ENCODE assay signal across 21 mouse cellular contexts in genomic region chr17:35591219-35591578, GRCm38 (mm10). TPM values are rescaled to one million over a fixed set of nuclear protein-coding genes. Genes with fewer than 3 reads are reported as not detected.
A peak's percentile ranks its signal among the peaks of the same experiment; 100 is the strongest.
DNase-seq lines count a peak whose midpoint lies in the region; ATAC-seq lines count a peak whose summit lies in the region.
"Had no signal": no experiment of that assay in that cellular context is flagged by ENCODE, and none has a peak within 500 bp of the region (broad histone marks: within the 10 kb centered on the region; RNA-seq: fewer than 3 reads in every experiment).

No protein-coding gene starts in this region.

- no peak for DNase-seq in midbrain, embryonic 10.5 days (ENCODE audit: low spot score)
- no peak for DNase-seq in urinary bladder, postnatal 14 days (ENCODE audit: low spot score)
- no peak for DNase-seq in left cerebral cortex, postnatal 4 days

- H3K27me3 ChIP-seq in forebrain, embryonic 16.5 days (replicated peaks; ENCODE audit: control insufficient read depth, insufficient read depth, low read length) = no peaks in the 10 kb centered on the region
- no peaks in the 10 kb centered on the region for H3K27me3 ChIP-seq in forebrain, embryonic 13.5 days
- H3K27me3 ChIP-seq in midbrain, embryonic 13.5 days = no peaks in the 10 kb centered on the region
- H3K27me3 ChIP-seq in midbrain, embryonic 10.5 days (ENCODE audit: low read depth, poor library complexity, severe bottlenecking) = no peaks in the 10 kb centered on the region
- H3K27me3 ChIP-seq in hindbrain, embryonic 16.5 days (replicated peaks; ENCODE audit: control insufficient read depth, insufficient read depth, low read length) = no peaks in the 10 kb centered on the region
- H3K27me3 ChIP-seq in neural tube, embryonic 14.5 days (ENCODE audit: control insufficient read depth, insufficient read depth, low read length) = no peaks in the 10 kb centered on the region
- H3K27me3 ChIP-seq: embryonic facial prominence, embryonic 13.5 days had no signal

- WGBS in forebrain, embryonic 16.5 days = 65% methylated on average over 7 of the region's 7 CpGs
- 74% methylated on average over 7 of the region's 7 CpGs for whole genome bisulfite sequencing in forebrain, embryonic 13.5 days
- 78% methylated on average over 7 of the region's 7 CpGs for WGBS in midbrain, embryonic 13.5 days
- 93% methylated on average over 7 of the region's 7 CpGs for WGBS in midbrain, embryonic 10.5 days
- 40% methylated on average over 7 of the region's 7 CpGs for WGBS in hindbrain, embryonic 16.5 days
- 55% methylated on average over 7 of the region's 7 CpGs for WGBS in neural tube, embryonic 14.5 days

- no peaks in the 10 kb centered on the region for H3K9me3 ChIP-seq in forebrain, embryonic 16.5 days (ENCODE audit: control insufficient read depth, low read length)
- H3K9me3 ChIP-seq in forebrain, embryonic 13.5 days (replicated peaks) = 0 out of 2 replicates have a peak, but pooled peaks cover 2% of the 10 kb centered on the region
- no peaks in the 10 kb centered on the region for H3K9me3 ChIP-seq in midbrain, embryonic 13.5 days
- no peaks in the 10 kb centered on the region; the same call in 1 of the 2 replicates for H3K9me3 ChIP-seq in midbrain, embryonic 10.5 days (replicated peaks)
- no peaks in the 10 kb centered on the region; the same call in 1 of the 2 replicates for H3K9me3 ChIP-seq in hindbrain, embryonic 16.5 days (ENCODE audit: control insufficient read depth, low read length)
- H3K9me3 ChIP-seq in neural tube, embryonic 14.5 days (ENCODE audit: control insufficient read depth, low read length) = no peaks in the 10 kb centered on the region

- intact Hi-C loops in left cerebral cortex, postnatal 4 days (cut with DNase I) = loop anchor here (5.0 kb wide), 1 partner anchor 41 kb away; no protein-coding TSS in a partner anchor

- peak overlapping the region; percentile 53 for H3K27ac ChIP-seq in forebrain, embryonic 16.5 days (ENCODE audit: low read length)
- no peak overlapping the region; the same call in 1 of the 2 replicates for H3K27ac ChIP-seq in forebrain, embryonic 13.5 days
- peak overlapping the region; percentile 40; the same call in 1 of the 2 replicates for H3K27ac ChIP-seq in midbrain, embryonic 13.5 days
- H3K27ac ChIP-seq in midbrain, embryonic 10.5 days (replicated peaks) = no peak overlapping the region
- peak overlapping the region; percentile 60 for H3K27ac ChIP-seq in hindbrain, embryonic 16.5 days (ENCODE audit: low read depth, low read length)
- no peak overlapping the region; the same call in 1 of the 2 replicates for H3K27ac ChIP-seq in neural tube, embryonic 14.5 days (ENCODE audit: low read depth, low read length)
- H3K27ac ChIP-seq: embryonic facial prominence, embryonic 13.5 days; forebrain, embryonic 10.5 days; kidney, postnatal 0 days; macrophage had no signal

- H3K4me1 ChIP-seq in forebrain, embryonic 16.5 days (replicated peaks; ENCODE audit: control insufficient read depth, insufficient read depth, low read length) = peaks cover 3% of the 10 kb centered on the region; the same call in 1 of the 2 replicates
- H3K4me1 ChIP-seq in forebrain, embryonic 13.5 days = 0 out of 2 replicates have a peak, but pooled peaks cover 4% of the 10 kb centered on the region
- H3K4me1 ChIP-seq in midbrain, embryonic 13.5 days (replicated peaks) = peaks cover 8% of the 10 kb centered on the region; the same call in 1 of the 2 replicates
- H3K4me1 ChIP-seq in midbrain, embryonic 10.5 days = peaks cover 6% of the 10 kb centered on the region
- no peaks in the 10 kb centered on the region for H3K4me1 ChIP-seq in hindbrain, embryonic 16.5 days (ENCODE audit: control insufficient read depth, insufficient read depth, low read depth, low read length)
- H3K4me1 ChIP-seq in neural tube, embryonic 14.5 days (ENCODE audit: control insufficient read depth, insufficient read depth, low read length) = no peaks in the 10 kb centered on the region

- no peak overlapping the region for H3K9ac ChIP-seq in forebrain, embryonic 16.5 days (replicated peaks; ENCODE audit: low read depth, low read length)
- no peak overlapping the region for H3K9ac ChIP-seq in forebrain, embryonic 13.5 days
- H3K9ac ChIP-seq in midbrain, embryonic 13.5 days (replicated peaks) = no peak overlapping the region
- no peak overlapping the region for H3K9ac ChIP-seq in hindbrain, embryonic 16.5 days (ENCODE audit: low read depth, low read length)
- H3K9ac ChIP-seq in neural tube, embryonic 14.5 days (replicated peaks; ENCODE audit: low read depth, low read length) = no peak overlapping the region
- H3K9ac ChIP-seq: embryonic facial prominence, embryonic 13.5 days had no signal

- no peaks in the 10 kb centered on the region for H3K36me3 ChIP-seq in forebrain, embryonic 16.5 days (ENCODE audit: control insufficient read depth, insufficient read depth)
- H3K36me3 ChIP-seq in forebrain, embryonic 13.5 days (ENCODE audit: poor library complexity, severe bottlenecking) = no peaks in the 10 kb centered on the region
- H3K36me3 ChIP-seq in midbrain, embryonic 13.5 days = no peaks in the 10 kb centered on the region
- no peaks in the 10 kb centered on the region for H3K36me3 ChIP-seq in midbrain, embryonic 10.5 days
- H3K36me3 ChIP-seq in hindbrain, embryonic 16.5 days (ENCODE audit: control insufficient read depth, insufficient read depth, low read length) = no peaks in the 10 kb centered on the region
- H3K36me3 ChIP-seq in neural tube, embryonic 14.5 days (ENCODE audit: control insufficient read depth, insufficient read depth, low read length) = no peaks in the 10 kb centered on the region
- H3K36me3 ChIP-seq: embryonic facial prominence, embryonic 13.5 days; forebrain, embryonic 10.5 days had no signal

- no peak overlapping the region for H3K4me3 ChIP-seq in forebrain, embryonic 16.5 days (replicated peaks; ENCODE audit: low read length)
- no peak overlapping the region for H3K4me3 ChIP-seq in forebrain, embryonic 13.5 days
- H3K4me3 ChIP-seq in midbrain, embryonic 13.5 days (replicated peaks) = no peak overlapping the region
- no peak overlapping the region for H3K4me3 ChIP-seq in midbrain, embryonic 10.5 days
- no peak overlapping the region for H3K4me3 ChIP-seq in hindbrain, embryonic 16.5 days (ENCODE audit: low read length)
- no peak overlapping the region for H3K4me3 ChIP-seq in neural tube, embryonic 14.5 days (ENCODE audit: low read depth, low read length)
- H3K4me3 ChIP-seq: embryonic facial prominence, embryonic 13.5 days; forebrain, embryonic 10.5 days had no signal

- no peak overlapping the region for H3K4me2 ChIP-seq in forebrain, embryonic 16.5 days (ENCODE audit: low read length)
- H3K4me2 ChIP-seq in forebrain, embryonic 13.5 days = no peak overlapping the region
- no peak overlapping the region for H3K4me2 ChIP-seq in midbrain, embryonic 13.5 days (replicated peaks)
- H3K4me2 ChIP-seq in hindbrain, embryonic 16.5 days (ENCODE audit: low read length) = peak overlapping the region; percentile 24; the same call in 1 of the 2 replicates
- no peak overlapping the region for H3K4me2 ChIP-seq in neural tube, embryonic 14.5 days (ENCODE audit: low read depth, low read length)

- no peak for ATAC-seq in forebrain, embryonic 16.5 days
- ATAC-seq in forebrain, embryonic 13.5 days = no peak
- peak; percentile 43 for ATAC-seq in midbrain, embryonic 13.5 days
- no peak for ATAC-seq in hindbrain, embryonic 16.5 days
- 0 out of 2 replicates have a peak, but pooled peaks have one; percentile 65 for ATAC-seq in neural tube, embryonic 14.5 days (ENCODE audit: low read depth)

RNA-seq across cellular contexts. Expression of gene Sfta2, which starts 10.2 kb away (rescaled TPM):
- not detected in 2 replicates for polyA plus RNA-seq in forebrain, embryonic 16.5 days (2015; fragmentation: Nextera tagmentation; extraction: Ambion mirVana)
- not detected in 2 replicates for polyA plus RNA-seq in forebrain, embryonic 13.5 days (2015; fragmentation: Nextera tagmentation; extraction: Ambion mirVana)
- not detected in 2 replicates for polyA plus RNA-seq in midbrain, embryonic 13.5 days (2015; fragmentation: Nextera tagmentation; extraction: Ambion mirVana)
- polyA plus RNA-seq in midbrain, embryonic 10.5 days (2016; fragmentation: Nextera tagmentation; extraction: Ambion mirVana) = not detected in 2 replicates
- polyA plus RNA-seq in hindbrain, embryonic 16.5 days (2015; fragmentation: Nextera tagmentation; extraction: Ambion mirVana) = not detected in 2 replicates
- polyA plus RNA-seq in neural tube, embryonic 14.5 days (2014; fragmentation: Nextera tagmentation; extraction: Ambion mirVana) = not detected in 2 replicates
- not detected for total RNA-seq in left cerebral cortex, postnatal 4 days (2021)
- total RNA-seq: adrenal gland, adult 18-20 months; gastrocnemius, postnatal 10 days; heart, adult 8-10 months; heart, postnatal 10 days; left cerebral cortex, postnatal 14 days; liver, adult 2 months had no signal
- polyA plus RNA-seq: forebrain, embryonic 10.5 days; liver, adult 2 months; macrophage had no signal

RNA-seq across cellular contexts. Expression of gene 2300002M23Rik, which starts 23.9 kb away (rescaled TPM):
- not detected in 2 replicates for polyA plus RNA-seq in forebrain, embryonic 16.5 days (2015; fragmentation: Nextera tagmentation; extraction: Ambion mirVana)
- not detected in 2 replicates for polyA plus RNA-seq in forebrain, embryonic 13.5 days (2015; fragmentation: Nextera tagmentation; extraction: Ambion mirVana)
- not detected in 2 replicates for polyA plus RNA-seq in midbrain, embryonic 13.5 days (2015; fragmentation: Nextera tagmentation; extraction: Ambion mirVana)
- not detected in 2 replicates for polyA plus RNA-seq in midbrain, embryonic 10.5 days (2016; fragmentation: Nextera tagmentation; extraction: Ambion mirVana)
- 0.11 and 0.12 TPM in 2 replicates for polyA plus RNA-seq in hindbrain, embryonic 16.5 days (2015; fragmentation: Nextera tagmentation; extraction: Ambion mirVana)
- not detected in 2 replicates for polyA plus RNA-seq in neural tube, embryonic 14.5 days (2014; fragmentation: Nextera tagmentation; extraction: Ambion mirVana)
- not detected for total RNA-seq in left cerebral cortex, postnatal 4 days (2021)
- total RNA-seq: adrenal gland, adult 18-20 months; gastrocnemius, postnatal 10 days; heart, adult 8-10 months; heart, postnatal 10 days; left cerebral cortex, postnatal 14 days; liver, adult 2 months had no signal
- polyA plus RNA-seq: forebrain, embryonic 10.5 days; intestine, embryonic 14.5 days; kidney, postnatal 0 days; liver, adult 2 months; macrophage; stomach, embryonic 14.5 days had no signal

RNA-seq across cellular contexts. Expression of gene Gm9573, which starts 35.2 kb away (rescaled TPM):
- polyA plus RNA-seq in forebrain, embryonic 16.5 days (2015; fragmentation: Nextera tagmentation; extraction: Ambion mirVana) = not detected in 2 replicates
- not detected in 2 replicates for polyA plus RNA-seq in forebrain, embryonic 13.5 days (2015; fragmentation: Nextera tagmentation; extraction: Ambion mirVana)
- polyA plus RNA-seq in midbrain, embryonic 13.5 days (2015; fragmentation: Nextera tagmentation; extraction: Ambion mirVana) = not detected in 2 replicates
- not detected in 2 replicates for polyA plus RNA-seq in midbrain, embryonic 10.5 days (2016; fragmentation: Nextera tagmentation; extraction: Ambion mirVana)
- polyA plus RNA-seq in hindbrain, embryonic 16.5 days (2015; fragmentation: Nextera tagmentation; extraction: Ambion mirVana) = not detected in 2 replicates
- polyA plus RNA-seq in neural tube, embryonic 14.5 days (2014; fragmentation: Nextera tagmentation; extraction: Ambion mirVana) = not detected in 2 replicates
- not detected for total RNA-seq in left cerebral cortex, postnatal 4 days (2021)
- total RNA-seq: adrenal gland, adult 18-20 months; gastrocnemius, postnatal 10 days; heart, adult 8-10 months; heart, postnatal 10 days; left cerebral cortex, postnatal 14 days; liver, adult 2 months had no signal
- polyA plus RNA-seq: embryonic facial prominence, embryonic 13.5 days; forebrain, embryonic 10.5 days; intestine, embryonic 14.5 days; kidney, postnatal 0 days; liver, adult 2 months; lung, adult 2 months; macrophage; stomach, embryonic 14.5 days had no signal

RNA-seq across cellular contexts. Expression of gene Cdsn, which starts 39.3 kb away (rescaled TPM):
- not detected in 2 replicates for polyA plus RNA-seq in forebrain, embryonic 16.5 days (2015; fragmentation: Nextera tagmentation; extraction: Ambion mirVana)
- not detected in 2 replicates for polyA plus RNA-seq in forebrain, embryonic 13.5 days (2015; fragmentation: Nextera tagmentation; extraction: Ambion mirVana)
- polyA plus RNA-seq in midbrain, embryonic 13.5 days (2015; fragmentation: Nextera tagmentation; extraction: Ambion mirVana) = 0.06 and 0.11 TPM in 2 replicates
- polyA plus RNA-seq in midbrain, embryonic 10.5 days (2016; fragmentation: Nextera tagmentation; extraction: Ambion mirVana) = 0.07 and 0.10 TPM in 2 replicates
- 0.19 and 0.28 TPM in 2 replicates for polyA plus RNA-seq in hindbrain, embryonic 16.5 days (2015; fragmentation: Nextera tagmentation; extraction: Ambion mirVana)
- 0.21 TPM in 1 of 2 replicates, not detected in the other for polyA plus RNA-seq in neural tube, embryonic 14.5 days (2014; fragmentation: Nextera tagmentation; extraction: Ambion mirVana)
- total RNA-seq in left cerebral cortex, postnatal 4 days (2021) = under 1 TPM; 0.26 to 0.36 TPM
- total RNA-seq: liver, adult 2 months had no signal
- polyA plus RNA-seq: embryonic facial prominence, embryonic 13.5 days; forebrain, embryonic 10.5 days; liver, adult 2 months; macrophage had no signal

RNA-seq across cellular contexts. Expression of gene Mucl3, which starts 52.3 kb away (rescaled TPM):
- 0.08 TPM in 1 of 2 replicates, not detected in the other for polyA plus RNA-seq in forebrain, embryonic 16.5 days (2015; fragmentation: Nextera tagmentation; extraction: Ambion mirVana)
- 0.06 TPM in 1 of 2 replicates, not detected in the other for polyA plus RNA-seq in forebrain, embryonic 13.5 days (2015; fragmentation: Nextera tagmentation; extraction: Ambion mirVana)
- polyA plus RNA-seq in midbrain, embryonic 13.5 days (2015; fragmentation: Nextera tagmentation; extraction: Ambion mirVana) = not detected in 2 replicates
- polyA plus RNA-seq in midbrain, embryonic 10.5 days (2016; fragmentation: Nextera tagmentation; extraction: Ambion mirVana) = 0.17 and 0.22 TPM in 2 replicates
- polyA plus RNA-seq in hindbrain, embryonic 16.5 days (2015; fragmentation: Nextera tagmentation; extraction: Ambion mirVana) = not detected in 2 replicates
- not detected in 2 replicates for polyA plus RNA-seq in neural tube, embryonic 14.5 days (2014; fragmentation: Nextera tagmentation; extraction: Ambion mirVana)
- not detected for total RNA-seq in left cerebral cortex, postnatal 4 days (2021)
- total RNA-seq: adrenal gland, adult 18-20 months; gastrocnemius, postnatal 10 days; heart, adult 8-10 months; heart, postnatal 10 days; left cerebral cortex, postnatal 14 days; liver, adult 2 months had no signal
- polyA plus RNA-seq: liver, adult 2 months; macrophage had no signal

Comparison
In these comparisons a context has a peak if more than half of its experiments do, and no peak if none do; other contexts are left out.
1. H3K27ac ChIP-seq: peak in forebrain, embryonic 16.5 days (single experiment), midbrain, embryonic 13.5 days (single experiment) and hindbrain, embryonic 16.5 days (single experiment); none in forebrain, embryonic 13.5 days (single experiment), midbrain, embryonic 10.5 days (single experiment) and neural tube, embryonic 14.5 days (single experiment).
2. ATAC-seq: peak in midbrain, embryonic 13.5 days (single experiment) and neural tube, embryonic 14.5 days (single experiment); none in forebrain, embryonic 16.5 days (single experiment), forebrain, embryonic 13.5 days (single experiment) and hindbrain, embryonic 16.5 days (single experiment).